Mouse (Mus musculus) C2C12 (cell line): ENCODE data around the gene Nat8f2.
"Not testable (repeated sequence)": the region's sequence is repeated elsewhere in the genome, so short reads cannot be mapped to it uniquely, and the experiment has no call there.

Experiments
- CEBPB ChIP-seq: IDR thresholded peaks from one replicate; pipeline ENCODE4 v1.6.1; 2011; ENCODE audit warnings: low read depth, mild to moderate bottlenecking, control low read depth, moderate library complexity
- CTCF ChIP-seq: IDR thresholded peaks from one replicate; pipeline ENCODE4 v1.5.1; 2011; ENCODE audit not compliant: control insufficient read depth, insufficient read depth, insufficient read length
- FOSL1 ChIP-seq: IDR thresholded peaks from one replicate; pipeline ENCODE4 v1.8.0; 2011; ENCODE audit warnings: mild to moderate bottlenecking, low read length; ENCODE audit not compliant: poor library complexity, insufficient read depth, severe bottlenecking
- MAX ChIP-seq: IDR thresholded peaks from one replicate; pipeline ENCODE4 v1.6.1; 2011; ENCODE audit warnings: mild to moderate bottlenecking, control low read depth
- MYOD1 ChIP-seq: IDR thresholded peaks from one replicate; pipeline ENCODE4 v1.6.1; 2011; ENCODE audit warnings: low read depth; ENCODE audit not compliant: control insufficient read depth, insufficient read length
- MYOG ChIP-seq: IDR thresholded peaks from one replicate; pipeline ENCODE4 v1.6.1; 2011; ENCODE audit not compliant: control insufficient read depth, insufficient read length; ENCODE audit errors: extremely low read depth
- USF1 ChIP-seq: IDR thresholded peaks from one replicate; pipeline ENCODE4 v1.6.1; 2011; ENCODE audit warnings: low read depth, mild to moderate bottlenecking, control low read depth, moderate library complexity

DNA sequence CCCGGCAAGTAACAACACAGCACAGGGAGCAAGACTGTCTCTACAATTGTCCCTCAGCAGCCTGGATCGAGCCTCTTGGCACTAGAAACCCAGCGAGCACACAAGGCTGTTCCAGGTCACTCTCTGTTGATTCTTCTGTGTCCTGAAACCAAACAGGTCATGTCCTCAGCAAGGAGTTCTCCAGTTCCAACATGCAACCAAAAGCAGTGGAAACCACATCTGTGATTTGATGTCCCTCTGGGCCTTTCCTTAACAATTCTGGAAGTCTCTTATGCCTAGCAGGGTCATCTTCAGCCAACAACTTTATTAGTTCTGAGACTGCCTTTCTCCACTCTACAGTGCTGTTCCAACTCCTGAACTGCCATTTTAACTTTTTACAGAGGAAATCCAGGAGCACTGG lies 2.8 kb downstream of the Nat8f2 start:
- TF ChIP-seq CTCF, CEBPB, USF1, MYOD1, MAX, FOSL1, MYOG: not testable (repeated sequence)
